Mouse (Mus musculus) ES-Bruce4 (cell line): Measurements from ENCODE around the gene Pcolce2.

Experiments
- CTCF ChIP-seq: IDR thresholded peaks from one replicate; pipeline ENCODE4 v1.8.1; 2011; ENCODE audit warnings: low read depth, low read length
- EP300 ChIP-seq: IDR thresholded peaks from 2 replicates; pipeline ENCODE4 v1.6.1; 2011; ENCODE audit warnings: low read depth, low read length; ENCODE audit not compliant: insufficient read depth

DNA sequence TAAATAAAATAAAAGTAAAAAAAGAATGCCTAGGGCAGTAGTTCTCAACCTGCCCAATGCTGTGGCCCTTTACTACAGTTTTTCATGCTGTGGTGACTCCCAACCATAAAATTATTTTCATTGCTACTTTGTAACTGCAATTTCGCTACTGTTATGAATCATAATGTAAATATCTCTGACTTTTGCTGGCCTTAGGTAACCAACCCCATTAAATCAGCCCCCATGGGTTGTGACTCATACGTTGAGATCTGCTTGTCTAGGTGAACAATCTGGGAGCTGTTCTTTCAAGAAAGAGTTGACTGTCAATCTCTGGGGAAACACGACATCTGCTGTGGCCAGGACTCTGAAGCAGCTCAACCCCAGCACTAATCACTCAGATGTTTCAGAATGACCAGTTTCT is 13.3 kb upstream of the Pcolce2 start:
- no peak for TF ChIP-seq CTCF
- TF ChIP-seq EP300, result no peak
